Mouse (Mus musculus): ENCODE measurements around the gene Gyg. TPM values are rescaled to one million over a fixed set of nuclear protein-coding genes. Genes with fewer than 3 reads are reported as not detected.
"Not testable (repeated sequence)": the region's sequence is repeated elsewhere in the genome, so short reads cannot be mapped to it uniquely, and the experiment has no call there.

Gene Gyg
- polyA plus RNA-seq, 1 experiment from 2014 or later = 27.0 TPM

GRCm38 (mm10) chr3:20129491-20129890 lies 25.6 kb downstream of the Gyg start:
- Histone ChIP-seq H3K27ac (no peak overlapping the region), H3K4me3 (no peak overlapping the region), H3K9ac (no peak overlapping the region), H3K4me1 (no peaks in the 10 kb centered on the region), H3K27me3 (replicated peaks) (no peaks in the 10 kb centered on the region), H3K9me3 (no peaks in the 10 kb centered on the region), H3K4me2 (replicated peaks) (no peak overlapping the region), H3K36me3 (no peaks in the 10 kb centered on the region)
- 94% methylated on average over 5 of the region's 5 CpGs for WGBS
- no peak for ATAC-seq (ENCODE audit: low FRiP score, low read depth)

- H3K9ac ChIP-seq = no peak overlapping the region
- H3K27me3 ChIP-seq (replicated peaks) = no peaks in the 10 kb centered on the region
- 79% methylated on average over 2 of the region's 2 CpGs for WGBS
- H3K9me3 ChIP-seq = no peaks in the 10 kb centered on the region
- no peaks in the 10 kb centered on the region; the same call in 1 of the 2 replicates for H3K36me3 ChIP-seq
- no peak for ATAC-seq (ENCODE audit: low FRiP score, low read depth)
- no peak overlapping the region for H3K27ac ChIP-seq
- H3K4me3 ChIP-seq = no peak overlapping the region
- no peaks in the 10 kb centered on the region for H3K4me1 ChIP-seq
- no peak overlapping the region for H3K4me2 ChIP-seq (replicated peaks)
Measured at GRCm38 (mm10) chr3:20127047-20127595, 28.0 kb downstream of the Gyg start.

- H3K27me3 ChIP-seq (replicated peaks) = no peaks in the 10 kb centered on the region
- H3K4me2 ChIP-seq (replicated peaks) = no peak overlapping the region
- no peak overlapping the region for H3K9ac ChIP-seq
- H3K27ac ChIP-seq = no peak overlapping the region
- H3K9me3 ChIP-seq = no peaks in the 10 kb centered on the region
- no peaks in the 10 kb centered on the region; the same call in 1 of the 2 replicates for H3K36me3 ChIP-seq
- H3K4me1 ChIP-seq = no peaks in the 10 kb centered on the region
- H3K4me3 ChIP-seq = no peak overlapping the region
- 97% methylated on average over 5 of the region's 5 CpGs for whole genome bisulfite sequencing
- no peak for ATAC-seq (ENCODE audit: low FRiP score, low read depth)
Measured at GRCm38 (mm10) chr3:20125604-20126003, 29.5 kb downstream of the Gyg start.

GRCm38 (mm10) chr3:20121582-20121981 lies 33.5 kb downstream of the Gyg start:
- not testable (repeated sequence) for H3K9ac ChIP-seq; H3K27ac ChIP-seq; H3K9me3 ChIP-seq; ATAC-seq (ENCODE audit: low FRiP score, low read depth); H3K27me3 ChIP-seq (replicated peaks); H3K4me2 ChIP-seq (replicated peaks); H3K36me3 ChIP-seq; H3K4me3 ChIP-seq; H3K4me1 ChIP-seq
- 94% methylated on average over 5 of the region's 5 CpGs for WGBS

GRCm38 (mm10) chr3:20119686-20120244 lies 35.4 kb downstream of the Gyg start:
- Histone ChIP-seq H3K4me3 (no peak overlapping the region), H3K4me2 (replicated peaks) (no peak overlapping the region), H3K36me3 (peaks cover 5% of the 10 kb centered on the region; the same call in 1 of the 2 replicates), H3K9me3 (no peaks in the 10 kb centered on the region), H3K4me1 (no peaks in the 10 kb centered on the region), H3K9ac (no peak overlapping the region), H3K27ac (no peak overlapping the region), H3K27me3 (replicated peaks) (no peaks in the 10 kb centered on the region)
- ATAC-seq (ENCODE audit: low FRiP score, low read depth) = peak; percentile 56
- WGBS = 62% methylated on average over 4 of the region's 4 CpGs

- H3K27me3 ChIP-seq (replicated peaks) = no peaks in the 10 kb centered on the region
- ATAC-seq (ENCODE audit: low FRiP score, low read depth) = no peak
- no peak overlapping the region for H3K4me3 ChIP-seq
- 90% methylated on average over 19 of the region's 19 CpGs for WGBS
- no peaks in the 10 kb centered on the region for H3K9me3 ChIP-seq
- no peak overlapping the region for H3K4me2 ChIP-seq (replicated peaks)
- no peak overlapping the region for H3K9ac ChIP-seq
- H3K4me1 ChIP-seq = no peaks in the 10 kb centered on the region
- no peak overlapping the region for H3K27ac ChIP-seq
- peaks cover 5% of the 10 kb centered on the region; the same call in 1 of the 2 replicates for H3K36me3 ChIP-seq
Measured at GRCm38 (mm10) chr3:20119044-20119591, 36.0 kb downstream of the Gyg start.

- H3K9me3 ChIP-seq = no peaks in the 10 kb centered on the region
- no peak overlapping the region for H3K27ac ChIP-seq
- H3K4me2 ChIP-seq (replicated peaks) = no peak overlapping the region
- no peak overlapping the region for H3K9ac ChIP-seq
- peaks cover 25% of the 10 kb centered on the region; the same call in 1 of the 2 replicates for H3K36me3 ChIP-seq
- no peaks in the 10 kb centered on the region for H3K4me1 ChIP-seq
- no peak overlapping the region for H3K4me3 ChIP-seq
- WGBS = 96% methylated on average over 2 of the region's 2 CpGs
- ATAC-seq (ENCODE audit: low FRiP score, low read depth) = no peak
- no peaks in the 10 kb centered on the region for H3K27me3 ChIP-seq (replicated peaks)
Measured at GRCm38 (mm10) chr3:20111913-20112312, 43.2 kb downstream of the Gyg start.

GRCm38 (mm10) chr3:20108881-20109280 lies 46.2 kb downstream of the Gyg start:
- no peak for ATAC-seq (ENCODE audit: low FRiP score, low read depth)
- no peaks in the 10 kb centered on the region for H3K9me3 ChIP-seq
- no peak overlapping the region for H3K9ac ChIP-seq
- H3K27ac ChIP-seq = no peak overlapping the region
- WGBS = 86% methylated on average over 5 of the region's 5 CpGs
- H3K4me3 ChIP-seq = no peak overlapping the region
- no peak overlapping the region for H3K4me2 ChIP-seq (replicated peaks)
- H3K36me3 ChIP-seq = peaks cover 20% of the 10 kb centered on the region; the same call in 1 of the 2 replicates
- H3K4me1 ChIP-seq = no peaks in the 10 kb centered on the region
- no peaks in the 10 kb centered on the region for H3K27me3 ChIP-seq (replicated peaks)

GRCm38 (mm10) chr3:20104776-20105175 lies 50.3 kb downstream of the Gyg start:
- 94% methylated on average over 2 of the region's 2 CpGs for WGBS
- H3K9ac ChIP-seq = no peak overlapping the region
- no peaks in the 10 kb centered on the region for H3K27me3 ChIP-seq (replicated peaks)
- no peak overlapping the region for H3K4me3 ChIP-seq
- H3K36me3 ChIP-seq = peaks cover 7% of the 10 kb centered on the region; the same call in 1 of the 2 replicates
- no peak overlapping the region for H3K4me2 ChIP-seq (replicated peaks)
- H3K27ac ChIP-seq = no peak overlapping the region
- H3K4me1 ChIP-seq = no peaks in the 10 kb centered on the region
- no peaks in the 10 kb centered on the region for H3K9me3 ChIP-seq
- ATAC-seq (ENCODE audit: low FRiP score, low read depth) = no peak

GRCm38 (mm10) chr3:20104318-20104717 lies 50.8 kb downstream of the Gyg start:
- H3K27ac ChIP-seq = no peak overlapping the region
- no peak overlapping the region for H3K4me3 ChIP-seq
- H3K27me3 ChIP-seq (replicated peaks) = no peaks in the 10 kb centered on the region
- 91% methylated on average over 8 of the region's 8 CpGs for WGBS
- no peaks in the 10 kb centered on the region for H3K9me3 ChIP-seq
- ATAC-seq (ENCODE audit: low FRiP score, low read depth) = no peak
- no peak overlapping the region for H3K4me2 ChIP-seq (replicated peaks)
- no peak overlapping the region for H3K9ac ChIP-seq
- H3K36me3 ChIP-seq = peaks cover 3% of the 10 kb centered on the region; the same call in 1 of the 2 replicates
- no peaks in the 10 kb centered on the region for H3K4me1 ChIP-seq

- no peaks in the 10 kb centered on the region for H3K4me1 ChIP-seq
- no peak overlapping the region for H3K9ac ChIP-seq
- no peak overlapping the region for H3K4me2 ChIP-seq (replicated peaks)
- H3K27me3 ChIP-seq (replicated peaks) = no peaks in the 10 kb centered on the region
- H3K36me3 ChIP-seq = peaks cover 3% of the 10 kb centered on the region; the same call in 1 of the 2 replicates
- no peak overlapping the region for H3K27ac ChIP-seq
- no peak for ATAC-seq (ENCODE audit: low FRiP score, low read depth)
- no peak overlapping the region for H3K4me3 ChIP-seq
- no peaks in the 10 kb centered on the region for H3K9me3 ChIP-seq
- 84% methylated on average over 3 of the region's 3 CpGs for WGBS
Measured at GRCm38 (mm10) chr3:20103830-20104229, 51.3 kb downstream of the Gyg start.

- ATAC-seq (ENCODE audit: low FRiP score, low read depth) = no peak
- H3K36me3 ChIP-seq = peaks cover 7% of the 10 kb centered on the region; the same call in 1 of the 2 replicates
- no peaks in the 10 kb centered on the region for H3K27me3 ChIP-seq (replicated peaks)
- H3K9me3 ChIP-seq = no peaks in the 10 kb centered on the region
- no peak overlapping the region for H3K27ac ChIP-seq
- WGBS = 78% methylated on average over 3 of the region's 3 CpGs
- H3K4me1 ChIP-seq = no peaks in the 10 kb centered on the region
- no peak overlapping the region for H3K4me3 ChIP-seq
- H3K4me2 ChIP-seq (replicated peaks) = no peak overlapping the region
- H3K9ac ChIP-seq = no peak overlapping the region
Measured at GRCm38 (mm10) chr3:20082161-20082560, 73.0 kb downstream of the Gyg start.
